20 mouse cellular contexts compared by ENCODE assay signal in the genomic region with DNA sequence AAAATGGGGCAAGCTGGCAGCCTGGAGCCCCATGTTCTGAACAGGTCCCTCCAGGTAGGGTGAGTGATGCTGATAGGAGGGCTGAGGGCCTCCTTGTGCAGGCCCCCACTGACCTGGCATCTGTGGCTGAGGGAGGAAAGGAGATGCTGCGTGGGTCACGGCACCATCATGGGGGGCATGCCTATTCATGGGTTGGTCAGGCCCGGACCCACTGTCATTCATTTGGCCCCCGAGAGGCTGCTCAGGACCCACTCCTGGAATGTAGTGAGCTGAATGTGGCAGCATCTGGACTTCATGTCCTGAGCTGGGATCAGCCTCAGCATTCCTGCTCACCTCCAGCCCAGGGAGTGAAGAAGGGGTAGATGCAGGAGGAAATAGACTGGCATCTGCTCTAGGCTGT.
"Had no signal": no experiment of that assay in that cellular context is flagged by ENCODE, and none has a peak within 500 bp of the region (broad histone marks: within the 10 kb centered on the region; RNA-seq: fewer than 3 reads in every experiment).

No protein-coding gene starts in this region.

- DNase-seq: gastrocnemius, postnatal 10 days; kidney, adult 11 months; kidney, adult 2 months; kidney, adult 9 months; kidney, postnatal 14 days; kidney, postnatal 36 days; layer of hippocampus, adult 9-11 months; layer of hippocampus, postnatal 36 days; left cerebral cortex, postnatal 4 days had no signal

- H3K27ac ChIP-seq: heart, embryonic 10.5 days; hindbrain, embryonic 13.5 days; hindbrain, embryonic 15.5 days; hindbrain, postnatal 0 days; kidney, embryonic 15.5 days; kidney, postnatal 0 days; limb, embryonic 13.5 days; limb, embryonic 15.5 days; liver, embryonic 12.5 days; liver, embryonic 14.5 days had no signal

- H3K27me3 ChIP-seq: heart, embryonic 12.5 days; hindbrain, embryonic 13.5 days; hindbrain, embryonic 15.5 days; kidney, embryonic 15.5 days; limb, embryonic 13.5 days; limb, embryonic 15.5 days; liver, embryonic 12.5 days had no signal

- H3K4me3 ChIP-seq: heart, embryonic 10.5 days; heart, embryonic 12.5 days; hindbrain, embryonic 13.5 days; hindbrain, embryonic 15.5 days; kidney, embryonic 15.5 days; limb, embryonic 13.5 days; limb, embryonic 15.5 days; liver, embryonic 12.5 days had no signal

- H3K9me3 ChIP-seq: heart, embryonic 10.5 days; heart, embryonic 12.5 days; hindbrain, embryonic 13.5 days; hindbrain, embryonic 15.5 days; kidney, embryonic 15.5 days; limb, embryonic 13.5 days; limb, embryonic 15.5 days; liver, embryonic 12.5 days had no signal
